9 mouse cellular contexts compared by ENCODE assay signal in genomic region chr7:126038366-126039246, GRCm38 (mm10). TPM values are rescaled to one million over a fixed set of nuclear protein-coding genes. Genes with fewer than 3 reads are reported as not detected.
A peak's percentile ranks its signal among the peaks of the same experiment; 100 is the strongest.
DNase-seq lines count a peak whose midpoint lies in the region; ATAC-seq and TF ChIP-seq lines count a peak whose summit lies in the region.
"Had no signal": no experiment of that assay in that cellular context is flagged by ENCODE, and none has a peak within 500 bp of the region (broad histone marks: within the 10 kb centered on the region; RNA-seq: fewer than 3 reads in every experiment).

No protein-coding gene starts in this region.

- H3K4me1 ChIP-seq in forebrain, postnatal 0 days (ENCODE audit: insufficient read depth) = peaks cover 12% of the 10 kb centered on the region; the same call in 1 of the 2 replicates
- H3K4me1 ChIP-seq in hindbrain, postnatal 0 days (ENCODE audit: insufficient read depth, low read length) = peaks cover 13% of the 10 kb centered on the region

- 18% methylated on average over 25 of the region's 25 CpGs for WGBS in forebrain, postnatal 0 days
- 22% methylated on average over 25 of the region's 25 CpGs for WGBS in hindbrain, postnatal 0 days

- no peaks in the 10 kb centered on the region for H3K36me3 ChIP-seq in forebrain, postnatal 0 days (ENCODE audit: insufficient read depth)
- H3K36me3 ChIP-seq in hindbrain, postnatal 0 days (ENCODE audit: insufficient read depth, low read length) = no peaks in the 10 kb centered on the region

- no peaks in the 10 kb centered on the region for H3K27me3 ChIP-seq in forebrain, postnatal 0 days (ENCODE audit: insufficient read depth, low read length)
- H3K27me3 ChIP-seq in hindbrain, postnatal 0 days (ENCODE audit: insufficient read depth, low read length) = no peaks in the 10 kb centered on the region

- no peak overlapping the region for H3K4me3 ChIP-seq in left cerebral cortex, adult 2 months
- H3K4me3 ChIP-seq in forebrain, postnatal 0 days (ENCODE audit: low read depth, low read length) = no peak overlapping the region
- H3K4me3 ChIP-seq in hindbrain, postnatal 0 days (ENCODE audit: low read length) = no peak overlapping the region
- H3K4me3 ChIP-seq: myocyte had no signal

- TF ChIP-seq CTCF in left cerebral cortex, adult 2 months (IDR thresholded peaks at IDR 0.05) = no peak
- no peak for TF ChIP-seq CTCF in forebrain, postnatal 0 days (IDR thresholded peaks at IDR 0.05; ENCODE audit: low read depth)
- TF ChIP-seq CTCF in hindbrain, postnatal 0 days (IDR thresholded peaks at IDR 0.05; ENCODE audit: low read depth) = no peak

- peak overlapping the region; percentile 28; the same call in 1 of the 2 replicates for H3K9ac ChIP-seq in forebrain, postnatal 0 days
- H3K9ac ChIP-seq in hindbrain, postnatal 0 days (replicated peaks; ENCODE audit: low read length) = no peak overlapping the region; the same call in 1 of the 2 replicates

- no peaks in the 10 kb centered on the region for H3K9me3 ChIP-seq in forebrain, postnatal 0 days (ENCODE audit: low read length)
- no peaks in the 10 kb centered on the region for H3K9me3 ChIP-seq in hindbrain, postnatal 0 days (ENCODE audit: low read length)

- peak in 1 of 2 experiments; percentile 29 for DNase-seq in left cerebral cortex, adult 2 months (ENCODE audit: extremely low spot score in 1 of 2, low spot score in 2 of 2)
- DNase-seq in left cerebral cortex, adult 8-10 months (ENCODE audit: low spot score in 2 of 2) = no peak
- peak; percentile 76 for DNase-seq in forebrain, postnatal 0 days
- DNase-seq in hindbrain, postnatal 0 days (ENCODE audit: low spot score) = peak; percentile 70
- peak; percentile 27 for DNase-seq in lung, postnatal 14 days
- peak; percentile 33 to 45 for DNase-seq in urinary bladder, postnatal 36 days (ENCODE audit: low spot score in 2 of 2)
- no peak for DNase-seq in adrenal gland, postnatal 4 days (ENCODE audit: low spot score in 2 of 2)

- peak; percentile 17; the same call in 1 of the 2 replicates for ATAC-seq in forebrain, postnatal 0 days
- 0 out of 2 replicates have a peak, but pooled peaks have one; percentile 27 for ATAC-seq in hindbrain, postnatal 0 days
- ATAC-seq in inflammation-experienced regulatory T-cells, adult 6 months = no peak

- peak overlapping the region; percentile 70 for H3K27ac ChIP-seq in left cerebral cortex, adult 2 months
- H3K27ac ChIP-seq in forebrain, postnatal 0 days (ENCODE audit: low read depth, low read length) = peak overlapping the region; percentile 58
- H3K27ac ChIP-seq in hindbrain, postnatal 0 days = peak overlapping the region; percentile 38

- H3K4me2 ChIP-seq in forebrain, postnatal 0 days (ENCODE audit: low read depth) = peak overlapping the region; percentile 30
- peak overlapping the region; percentile 13; the same call in 1 of the 2 replicates for H3K4me2 ChIP-seq in hindbrain, postnatal 0 days (ENCODE audit: low read depth, low read length)

- intact Hi-C loops in left cerebral cortex, adult 2 months (cut with DNase I) = loop anchor here (5.0 kb wide), 1 partner anchor 44 kb away; the partner anchor contains the start of gene Gsg1l

RNA-seq across cellular contexts. Expression of gene Gsg1l, which starts 43.6 kb away (rescaled TPM):
- total RNA-seq in left cerebral cortex, adult 2 months (2021) = 10 to 100 TPM; 74.9 to 77.5 TPM
- 10 to 100 TPM; 68.2 to 76.7 (median 73.7) TPM for total RNA-seq in left cerebral cortex, adult 8-10 months (2022)
- total RNA-seq in forebrain, postnatal 0 days (2014; rRNA removed) = 16.4 and 20.0 TPM in 2 replicates
- polyA plus RNA-seq in forebrain, postnatal 0 days (2015; fragmentation: Nextera tagmentation; extraction: Ambion mirVana) = 10.3 and 10.7 TPM in 2 replicates
- 63.4 and 65.0 TPM in 2 replicates for total RNA-seq in hindbrain, postnatal 0 days (2014; rRNA removed)
- polyA plus RNA-seq in hindbrain, postnatal 0 days (2015; fragmentation: Nextera tagmentation; extraction: Ambion mirVana) = 20.8 and 22.0 TPM in 2 replicates
- not detected for polyA plus RNA-seq in inflammation-experienced regulatory T-cells, adult 6 months (2017; shearing (Covaris generic))
- 10 to 100 TPM; 13.2 to 13.9 TPM for total RNA-seq in adrenal gland, postnatal 4 days (2021)
- polyA plus RNA-seq: myocyte had no signal

Comparison
In these comparisons a context has a peak if more than half of its experiments do, and no peak if none do; other contexts are left out.
1. DNase-seq: peak in forebrain, postnatal 0 days (single experiment), hindbrain, postnatal 0 days (single experiment), lung, postnatal 14 days (single experiment) and urinary bladder, postnatal 36 days (2 of 2); none in left cerebral cortex, adult 8-10 months (0 of 2) and adrenal gland, postnatal 4 days (0 of 2).
2. Peak in every context shown above with its lines, with median percentiles within 50 percentile points of each other: H3K27ac ChIP-seq.